Mouse (Mus musculus): ENCODE results near the gene Smn1. TPM values are rescaled to one million over a fixed set of nuclear protein-coding genes. Genes with fewer than 3 reads are reported as not detected.

Smn1 gene
- 50.1 and 79.5 TPM in 2 replicates for polyA plus RNA-seq (2011; ENCODE audit: insufficient read length, low read depth, missing spikeins)

DNA sequence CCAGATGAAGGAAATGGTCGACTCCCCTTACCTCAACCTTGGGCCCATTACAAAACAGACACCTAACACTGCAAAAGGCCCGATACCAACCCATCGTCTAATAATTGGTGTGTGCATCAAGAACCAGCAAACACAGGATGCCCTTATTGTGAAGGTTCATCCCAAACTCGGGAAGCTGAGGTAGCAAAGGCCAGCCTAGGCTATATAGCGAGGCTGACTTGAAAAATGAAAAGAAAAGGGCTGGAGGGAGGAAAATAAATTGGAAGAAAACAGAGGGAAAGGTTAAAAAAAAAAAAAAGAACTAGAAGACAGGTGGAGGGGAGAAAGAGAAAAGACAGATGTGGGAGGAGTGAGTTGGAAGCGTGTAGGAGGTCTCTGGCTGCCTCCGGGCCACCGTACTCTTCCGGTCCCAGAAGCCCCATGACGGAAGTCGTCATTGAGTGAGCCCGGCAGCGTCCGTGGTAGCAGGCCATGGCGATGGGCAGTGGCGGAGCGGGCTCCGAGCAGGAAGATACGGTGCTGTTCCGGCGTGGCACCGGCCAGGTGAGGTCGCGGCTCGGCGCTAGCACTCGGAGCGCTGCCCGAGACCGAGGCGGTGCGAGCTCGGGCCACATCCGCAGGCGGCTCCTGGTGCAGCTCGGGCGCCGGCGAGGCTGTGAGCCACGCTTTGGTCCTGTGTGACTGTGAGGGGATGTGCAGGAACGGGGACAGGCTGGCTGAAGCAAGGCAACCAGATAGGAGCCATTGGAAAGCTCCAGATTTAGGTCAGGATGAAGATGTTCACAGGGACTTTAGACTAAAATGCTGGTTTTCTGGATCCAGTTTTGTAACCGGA is at the start of gene Smn1:
Gene Smn1 (plus strand): TSS at position 430 of the 835 bp plus-strand sequence.
- Histone ChIP-seq H3K27ac (ENCODE audit: insufficient read depth, low read length) (no peak within 1 kb of the TSS), H3K4me1 (ENCODE audit: control insufficient read depth, insufficient read depth, low read length) (no peaks in the 10 kb centered on the region), H3K4me3 (ENCODE audit: insufficient read depth, low read length) (peak within 1 kb of the TSS; percentile 84)
- TF ChIP-seq POLR2A (IDR thresholded peaks at IDR 0.05; ENCODE audit: low read depth, low read length) (peak; percentile 90), CTCF (IDR thresholded peaks at IDR 0.05; ENCODE audit: borderline replicate concordance, insufficient read depth, low read length) (no peak)

DNA sequence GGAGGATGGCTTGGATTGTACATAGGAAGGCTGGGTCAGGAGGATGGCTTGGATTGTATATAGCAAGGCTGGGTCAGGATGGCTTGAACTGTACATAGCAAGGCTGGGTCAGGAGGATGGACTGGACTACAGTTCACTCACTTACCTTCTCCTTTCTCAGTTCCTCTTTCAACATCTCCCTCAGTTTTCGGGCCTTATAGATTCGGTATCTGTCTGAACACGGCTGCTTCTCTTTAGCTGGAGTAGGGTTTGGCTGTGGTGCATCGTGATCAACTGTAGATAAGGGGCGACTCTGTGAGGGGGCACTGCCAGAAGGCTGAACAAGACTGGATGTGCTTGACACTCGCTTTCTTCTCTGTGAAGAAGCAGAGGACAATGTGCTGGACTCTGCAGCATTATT is 25.8 kb upstream of the Smn1 start:
- no peak overlapping the region for H3K27ac ChIP-seq (ENCODE audit: insufficient read depth, low read length)
- H3K4me3 ChIP-seq (ENCODE audit: insufficient read depth, low read length) = no peak overlapping the region
- TF ChIP-seq POLR2A (IDR thresholded peaks at IDR 0.05; ENCODE audit: low read depth, low read length) = no peak
- no peak for TF ChIP-seq CTCF (IDR thresholded peaks at IDR 0.05; ENCODE audit: borderline replicate concordance, insufficient read depth, low read length)
- H3K4me1 ChIP-seq (ENCODE audit: control insufficient read depth, insufficient read depth, low read length) = peaks cover 4% of the 10 kb centered on the region

DNA sequence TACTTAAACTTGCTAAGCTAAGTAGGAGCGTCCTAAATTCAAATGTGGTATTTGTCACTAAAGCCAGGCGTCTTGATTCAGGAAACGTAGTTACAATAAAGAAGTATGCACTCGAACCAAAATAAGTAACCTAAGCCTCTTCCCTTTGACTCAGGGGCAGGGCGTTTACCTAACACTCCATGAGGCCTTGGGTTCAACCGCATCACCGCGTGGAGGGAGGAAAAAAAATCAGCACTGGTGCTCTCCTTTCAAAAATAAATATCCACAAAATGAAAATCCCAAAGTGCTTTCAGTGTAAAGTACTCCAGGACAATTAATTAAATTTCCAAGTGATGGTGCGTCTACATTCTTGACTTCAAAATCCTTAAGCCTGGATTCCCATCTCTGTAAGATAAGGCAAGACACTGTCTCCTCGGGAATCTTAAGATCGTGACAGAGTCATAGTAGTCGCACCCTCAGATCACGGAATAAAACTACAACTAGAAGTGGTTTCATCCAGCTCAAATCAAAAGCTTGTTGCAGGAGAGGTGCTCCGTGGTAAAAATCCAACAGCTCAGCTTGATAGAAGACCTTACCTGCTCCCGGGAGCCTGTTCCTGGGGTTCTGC is 21.5 kb upstream of the Smn1 start:
- no peak for TF ChIP-seq POLR2A (IDR thresholded peaks at IDR 0.05; ENCODE audit: low read depth, low read length)
- TF ChIP-seq CTCF (IDR thresholded peaks at IDR 0.05; ENCODE audit: borderline replicate concordance, insufficient read depth, low read length) = no peak
- Histone ChIP-seq H3K4me3 (ENCODE audit: insufficient read depth, low read length) (peak overlapping the region; percentile 100), H3K27ac (ENCODE audit: insufficient read depth, low read length) (peak overlapping the region; percentile 8; the same call in 1 of the 2 replicates), H3K4me1 (ENCODE audit: control insufficient read depth, insufficient read depth, low read length) (peaks cover 6% of the 10 kb centered on the region)

DNA sequence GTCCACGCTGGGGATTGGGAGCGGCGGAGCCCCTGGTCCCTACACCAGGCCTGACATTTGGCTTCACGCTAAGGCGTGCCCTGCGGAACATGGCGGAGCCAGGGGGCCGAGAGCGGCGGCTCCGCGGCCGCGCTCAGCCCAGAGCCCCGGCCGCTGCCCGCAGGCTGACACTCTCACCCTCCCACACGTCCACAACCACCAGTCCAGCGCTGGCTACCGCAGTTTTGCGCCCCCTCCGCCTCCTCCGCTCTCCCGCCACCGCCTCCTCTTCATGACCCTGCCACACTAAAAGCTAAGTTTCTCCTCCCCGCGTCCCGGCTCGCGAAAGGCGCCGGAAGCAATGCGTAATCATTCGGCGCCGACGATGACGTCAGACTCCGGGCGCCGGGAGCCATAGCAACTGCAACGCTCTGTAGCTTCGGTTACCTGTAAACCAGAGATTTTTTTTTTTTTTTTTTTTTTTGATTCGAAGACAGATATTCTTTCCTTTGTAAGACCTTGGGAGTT is 20.9 kb upstream of the Smn1 start, which contains the start of gene Bdp1:
Gene Bdp1 (minus strand): TSS at position 323 of the 507 bp plus-strand sequence.
- TF ChIP-seq CTCF (IDR thresholded peaks at IDR 0.05; ENCODE audit: borderline replicate concordance, insufficient read depth, low read length) (no peak), POLR2A (IDR thresholded peaks at IDR 0.05; ENCODE audit: low read depth, low read length) (peak; percentile 92)
- Histone ChIP-seq H3K4me1 (ENCODE audit: control insufficient read depth, insufficient read depth, low read length) (peaks cover 6% of the 10 kb centered on the region), H3K4me3 (ENCODE audit: insufficient read depth, low read length) (peak within 1 kb of the TSS; percentile 100), H3K27ac (ENCODE audit: insufficient read depth, low read length) (peak within 1 kb of the TSS; percentile 8; the same call in 1 of the 2 replicates)

DNA sequence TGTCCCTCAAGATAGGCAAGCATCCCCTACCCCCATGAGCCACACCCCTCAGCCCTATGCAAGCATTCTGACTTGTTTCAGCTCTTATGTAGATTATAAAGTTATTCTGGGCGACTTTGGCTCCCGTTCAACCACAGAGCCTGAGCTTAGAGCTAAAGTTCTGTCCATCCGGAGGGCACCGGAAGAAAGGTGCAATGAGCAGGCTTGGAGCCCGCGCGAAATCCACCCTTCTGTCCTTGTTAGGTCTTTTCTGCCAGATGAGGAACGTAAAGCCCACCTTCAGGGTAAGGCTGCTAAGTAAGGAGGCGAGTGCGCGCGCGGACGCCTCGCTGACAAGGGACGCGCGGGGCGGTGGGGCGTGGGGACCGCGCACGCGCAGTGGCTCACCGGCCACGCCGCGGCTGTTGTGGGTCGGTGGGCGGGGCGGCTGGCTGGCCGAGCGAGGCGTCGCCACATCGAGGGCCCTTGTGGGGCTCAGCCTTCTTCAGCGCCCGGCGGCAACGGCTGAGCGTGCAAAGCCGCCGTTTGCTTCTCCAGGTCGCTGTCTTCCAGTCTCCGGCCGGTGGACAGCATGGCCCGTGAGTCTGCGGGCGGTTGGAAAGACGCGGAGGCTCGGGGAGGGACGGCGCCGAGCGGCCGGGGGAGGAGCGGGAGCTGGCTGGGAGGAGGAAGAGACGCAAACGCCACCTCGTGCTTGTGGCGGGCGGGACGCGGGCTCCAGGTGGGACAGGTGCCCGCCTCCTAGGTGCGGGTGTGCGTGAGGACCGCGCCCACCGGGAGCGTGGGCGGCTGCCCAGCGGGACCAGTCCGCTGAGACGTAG is 16.8 kb upstream of the Smn1 start, which contains the start of gene Serf1:
Gene Serf1 (plus strand): TSS at position 361 of the 821 bp plus-strand sequence.
- Histone ChIP-seq H3K27ac (ENCODE audit: insufficient read depth, low read length) (no peak within 1 kb of the TSS), H3K4me3 (ENCODE audit: insufficient read depth, low read length) (peak within 1 kb of the TSS; percentile 63), H3K4me1 (ENCODE audit: control insufficient read depth, insufficient read depth, low read length) (peaks cover 2% of the 10 kb centered on the region; the same call in 1 of the 2 replicates)
- TF ChIP-seq POLR2A (IDR thresholded peaks at IDR 0.05; ENCODE audit: low read depth, low read length) (peak; percentile 86), CTCF (IDR thresholded peaks at IDR 0.05; ENCODE audit: borderline replicate concordance, insufficient read depth, low read length) (no peak)

DNA sequence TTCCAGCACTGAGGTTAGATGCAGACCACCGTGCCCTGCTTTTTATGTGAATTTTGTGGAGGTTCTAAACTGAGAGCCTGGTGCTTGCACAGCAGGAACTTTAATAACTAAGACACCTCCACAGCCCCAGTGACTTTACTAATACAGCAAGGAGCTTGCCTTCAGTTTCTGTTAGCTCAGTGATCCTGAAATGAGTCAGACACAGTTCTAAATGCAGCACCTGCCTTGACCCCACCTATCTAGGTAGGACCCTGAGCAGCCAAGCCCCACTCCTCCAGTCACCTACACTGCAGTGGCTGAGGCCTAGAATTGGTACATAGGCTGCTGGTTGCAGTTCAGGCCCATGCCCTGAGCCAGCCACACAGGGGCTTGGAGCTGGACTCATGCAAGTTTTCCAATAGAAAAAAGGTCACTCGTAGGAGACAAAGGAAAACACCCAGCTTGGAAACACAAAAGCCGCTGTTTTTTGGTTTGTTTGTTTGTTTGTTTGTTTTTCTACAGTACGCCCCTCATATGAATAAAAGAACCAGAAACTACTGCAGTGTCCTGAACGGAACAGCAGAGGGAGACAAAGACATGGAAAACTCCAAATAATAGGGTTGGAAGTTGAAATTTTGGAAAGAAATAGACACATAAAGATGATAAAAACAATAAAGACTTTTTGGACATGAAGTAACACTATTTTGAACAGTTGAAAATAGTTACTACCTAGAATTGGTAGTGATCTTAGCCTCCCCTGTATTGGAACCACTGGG is 12.3 kb upstream of the Smn1 start:
- TF ChIP-seq CTCF (IDR thresholded peaks at IDR 0.05; ENCODE audit: borderline replicate concordance, insufficient read depth, low read length) = no peak
- TF ChIP-seq POLR2A (IDR thresholded peaks at IDR 0.05; ENCODE audit: low read depth, low read length) = no peak
- H3K4me3 ChIP-seq (ENCODE audit: insufficient read depth, low read length) = no peak overlapping the region
- no peaks in the 10 kb centered on the region for H3K4me1 ChIP-seq (ENCODE audit: control insufficient read depth, insufficient read depth, low read length)
- no peak overlapping the region for H3K27ac ChIP-seq (ENCODE audit: insufficient read depth, low read length)

DNA sequence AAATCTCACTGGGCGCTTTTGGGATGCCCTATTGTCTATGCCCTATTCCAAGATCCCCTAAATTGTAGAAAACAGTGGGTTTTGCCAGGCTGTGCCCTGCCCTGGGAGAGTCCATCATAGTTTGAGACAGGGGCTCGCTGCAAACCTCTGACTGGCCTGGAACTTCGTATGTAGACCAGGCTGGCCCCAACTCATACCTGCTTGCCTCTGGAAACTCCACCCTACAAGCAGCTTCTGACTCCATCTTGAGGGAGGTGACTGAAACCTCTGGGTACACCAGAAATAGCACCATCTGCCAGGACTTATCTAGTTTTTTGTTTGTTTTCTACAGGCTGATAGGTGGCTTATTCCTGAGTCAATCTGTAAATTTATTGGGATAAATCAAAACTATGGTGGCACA is 682 bp upstream of the Smn1 start:
- H3K4me3 ChIP-seq (ENCODE audit: insufficient read depth, low read length) = peak overlapping the region; percentile 84; the same call in 1 of the 2 replicates
- no peaks in the 10 kb centered on the region for H3K4me1 ChIP-seq (ENCODE audit: control insufficient read depth, insufficient read depth, low read length)
- H3K27ac ChIP-seq (ENCODE audit: insufficient read depth, low read length) = no peak overlapping the region
- TF ChIP-seq CTCF (IDR thresholded peaks at IDR 0.05; ENCODE audit: borderline replicate concordance, insufficient read depth, low read length) (no peak), POLR2A (IDR thresholded peaks at IDR 0.05; ENCODE audit: low read depth, low read length) (no peak)

DNA sequence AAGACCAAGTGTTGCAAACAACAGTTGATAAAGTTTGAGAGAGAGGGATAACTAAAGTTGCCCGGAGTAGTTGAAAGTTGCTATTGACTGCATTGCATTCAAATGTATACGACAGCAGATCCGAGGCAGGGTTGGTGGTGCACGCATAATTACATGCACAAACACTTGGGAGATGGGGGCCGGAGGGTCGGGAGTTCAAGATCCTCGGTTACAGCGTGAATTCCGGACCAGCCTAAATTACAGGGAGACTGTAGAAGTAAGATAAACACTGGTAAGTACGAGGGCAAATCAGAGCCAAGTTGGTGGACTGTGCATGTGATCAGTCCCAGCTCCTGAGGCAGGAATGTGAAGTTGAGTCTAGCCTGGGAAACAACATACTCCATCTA is 599 bp downstream of the Smn1 start:
- TF ChIP-seq POLR2A (IDR thresholded peaks at IDR 0.05; ENCODE audit: low read depth, low read length) = no peak
- no peak for TF ChIP-seq CTCF (IDR thresholded peaks at IDR 0.05; ENCODE audit: borderline replicate concordance, insufficient read depth, low read length)
- Histone ChIP-seq H3K4me3 (ENCODE audit: insufficient read depth, low read length) (peak overlapping the region; percentile 84), H3K27ac (ENCODE audit: insufficient read depth, low read length) (no peak overlapping the region), H3K4me1 (ENCODE audit: control insufficient read depth, insufficient read depth, low read length) (no peaks in the 10 kb centered on the region)

Data from embryonic fibroblast, embryonic 13.5 days (primary cell).